Mouse (Mus musculus) E14TG2a.4 (cell line): ENCODE data around the gene Chtop.

ENCODE experiments used
- CTCF ChIP-seq: conservative IDR thresholded peaks from 2 replicates; pipeline ENCODE4 v1.5.1; 2014; ENCODE audit warnings: low read length
- NANOG ChIP-seq: IDR thresholded peaks from 2 replicates; pipeline ENCODE4 v1.6.1; 2014; ENCODE audit warnings: borderline replicate concordance, low read length, mixed read lengths

DNA sequence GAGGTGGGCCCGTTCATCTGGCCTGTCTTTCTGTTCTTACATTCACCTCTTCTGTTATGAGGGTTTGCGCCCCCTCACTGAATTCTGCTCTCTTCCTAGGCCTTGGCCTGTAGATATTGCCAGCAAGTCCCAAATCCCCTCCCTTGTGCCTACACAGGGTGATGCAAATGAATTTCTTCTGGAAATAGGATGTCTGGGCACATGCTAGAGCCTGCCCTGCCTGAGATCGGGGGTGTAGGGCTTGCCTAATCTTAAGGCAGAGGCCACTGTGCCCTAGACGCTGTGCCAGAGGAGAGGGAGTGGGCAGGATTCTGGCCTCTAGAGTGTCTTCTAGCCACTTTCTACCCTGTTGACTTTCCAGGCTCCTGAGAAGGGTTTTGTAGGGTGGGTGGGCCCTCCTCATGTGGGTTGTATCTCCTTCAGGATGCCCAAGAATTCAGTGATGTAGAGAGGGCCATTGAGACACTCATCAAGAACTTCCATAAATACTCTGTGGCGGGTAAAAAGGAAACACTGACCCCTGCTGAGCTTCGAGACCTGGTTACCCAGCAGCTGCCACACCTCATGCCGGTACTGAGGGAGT, 18.1 kb upstream of the Chtop start:
- TF ChIP-seq CTCF (no peak), NANOG (no peak)
